Mouse (Mus musculus): Measurements from ENCODE around the gene Ppl.

DNA sequence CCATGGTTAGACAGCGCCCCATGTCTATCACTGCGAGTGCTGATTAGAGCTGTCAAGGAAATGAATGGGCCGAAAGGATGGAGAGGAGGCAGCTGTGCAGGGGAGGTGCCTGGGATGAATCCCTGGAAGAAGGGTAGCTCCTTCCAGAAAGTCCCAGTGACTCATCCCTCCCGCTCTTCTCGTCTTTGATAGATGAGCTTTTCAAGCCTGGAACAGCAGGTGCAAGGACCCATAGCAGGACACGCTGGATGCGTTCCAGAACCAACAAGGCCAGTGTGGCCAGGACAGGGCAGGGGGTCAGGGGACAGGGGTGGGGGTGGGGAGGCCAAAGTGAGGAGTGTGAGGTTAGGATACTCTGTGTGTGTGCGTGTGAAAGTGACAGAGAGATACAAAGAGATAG lies 27.0 kb upstream of the Ppl start:
- TF ChIP-seq CTCF (IDR thresholded peaks at IDR 0.05; ENCODE audit: control insufficient read depth, insufficient read depth, insufficient read length) (no peak), USF1 (IDR thresholded peaks at IDR 0.05; ENCODE audit: low read depth) (no peak), MAX (IDR thresholded peaks at IDR 0.05) (no peak), FOSL1 (IDR thresholded peaks at IDR 0.05; ENCODE audit: insufficient read depth, low read length, poor library complexity, severe bottlenecking) (no peak), MYOD1 (IDR thresholded peaks at IDR 0.05; ENCODE audit: control insufficient read depth, insufficient read length, low read depth) (peak; percentile 86), MYOG (IDR thresholded peaks at IDR 0.05; ENCODE audit: control insufficient read depth, extremely low read depth, insufficient read length) (no peak)

Measured in C2C12 (cell line).